Mouse (Mus musculus) bone marrow macrophage, adult 2 months (primary cell): ENCODE results near the gene Tor2a.

ENCODE experiments used
- CTCF ChIP-seq: IDR thresholded peaks from 2 replicates; pipeline ENCODE4 v1.5.1; 2012; ENCODE audit warnings: low read depth, mild to moderate bottlenecking, low read length, moderate library complexity
- POLR2A ChIP-seq: IDR thresholded peaks from 2 replicates; pipeline ENCODE4 v1.6.1; 2012; ENCODE audit warnings: mild to moderate bottlenecking, low read depth, low read length, borderline replicate concordance

DNA sequence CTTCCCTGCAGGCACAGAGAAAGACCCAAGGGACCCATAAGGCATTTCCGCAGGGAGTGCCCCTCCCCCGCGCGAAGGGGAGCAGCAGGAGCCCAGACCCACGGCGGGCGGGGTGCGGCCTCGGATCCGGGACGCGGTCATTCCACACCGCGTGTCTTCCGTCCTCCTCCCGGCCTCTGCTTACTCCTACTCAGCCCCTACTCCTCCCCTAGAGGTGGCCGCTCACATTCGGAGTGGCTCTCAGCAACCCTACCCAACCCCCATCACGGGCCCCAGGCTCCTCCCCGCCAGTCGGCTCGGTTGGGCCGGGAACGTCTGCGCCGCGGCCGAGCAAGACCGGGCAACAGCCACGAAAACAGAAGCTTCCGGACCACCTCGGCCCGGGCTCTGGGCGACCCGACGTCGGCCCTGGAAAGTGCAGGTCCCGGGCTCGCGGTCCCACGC is 44.9 kb upstream of the Tor2a start:
- no peak for TF ChIP-seq CTCF
- no peak for TF ChIP-seq POLR2A
